Mouse (Mus musculus): Measurements from ENCODE around the gene Islr. TPM values are rescaled to one million over a fixed set of nuclear protein-coding genes. Genes with fewer than 3 reads are reported as not detected.

Islr gene
- polyA plus RNA-seq, 1 experiment from 2014 or later, result 4.2 TPM

- H3K27me3 ChIP-seq, result no peaks in the 10 kb centered on the region
- 85% methylated on average over 3 of the region's 3 CpGs for WGBS (ENCODE audit: insufficient replicate concordance)
- no peaks in the 10 kb centered on the region for H3K9me3 ChIP-seq (replicated peaks)
- ATAC-seq (ENCODE audit: low read depth), result no peak
- no peak overlapping the region for H3K27ac ChIP-seq
- no peak overlapping the region for H3K9ac ChIP-seq
- no peak for DNase-seq
- H3K36me3 ChIP-seq, result peaks cover 52% of the 10 kb centered on the region
- H3K4me2 ChIP-seq, result no peak overlapping the region
- no peak overlapping the region for H3K4me3 ChIP-seq (replicated peaks)
- peaks cover 26% of the 10 kb centered on the region for H3K4me1 ChIP-seq (replicated peaks)
Observed at GRCm38 (mm10) chr9:58218539-58218938, 14.4 kb upstream of the Islr start.

- H3K4me2 ChIP-seq, result no peak overlapping the region
- H3K27me3 ChIP-seq, result peaks cover 3% of the 10 kb centered on the region; the same call in 1 of the 2 replicates
- no peak overlapping the region for H3K27ac ChIP-seq
- no peak for ATAC-seq (ENCODE audit: low read depth)
- H3K4me1 ChIP-seq (replicated peaks), result peaks cover 42% of the 10 kb centered on the region
- H3K9ac ChIP-seq, result no peak overlapping the region
- DNase-seq, result no peak
- WGBS (ENCODE audit: insufficient replicate concordance), result 52% methylated on average over 6 of the region's 6 CpGs
- H3K9me3 ChIP-seq (replicated peaks), result no peaks in the 10 kb centered on the region
- H3K4me3 ChIP-seq (replicated peaks), result no peak overlapping the region
- peaks cover 31% of the 10 kb centered on the region for H3K36me3 ChIP-seq
Observed at GRCm38 (mm10) chr9:58216402-58216801, 12.3 kb upstream of the Islr start.

- peak overlapping the region; percentile 68 for H3K4me2 ChIP-seq
- WGBS (ENCODE audit: insufficient replicate concordance), result 25% methylated on average over 8 of the region's 8 CpGs
- peaks cover 8% of the 10 kb centered on the region; the same call in 1 of the 2 replicates for H3K27me3 ChIP-seq
- H3K36me3 ChIP-seq, result peaks cover 13% of the 10 kb centered on the region
- peak; percentile 86 for ATAC-seq (ENCODE audit: low read depth)
- H3K27ac ChIP-seq, result peak overlapping the region; percentile 89
- peak overlapping the region; percentile 59 for H3K9ac ChIP-seq
- peak overlapping the region; percentile 35; the same call in 1 of the 2 replicates for H3K4me3 ChIP-seq (replicated peaks)
- DNase-seq, result peak; percentile 54
- peaks cover 52% of the 10 kb centered on the region for H3K4me1 ChIP-seq (replicated peaks)
- no peaks in the 10 kb centered on the region for H3K9me3 ChIP-seq (replicated peaks)
Observed at GRCm38 (mm10) chr9:58214519-58215180, 10.5 kb upstream of the Islr start.

GRCm38 (mm10) chr9:58213865-58214264 is 9.8 kb upstream of the Islr start:
- Histone ChIP-seq H3K36me3 (peaks cover 6% of the 10 kb centered on the region; the same call in 1 of the 2 replicates), H3K27ac (peak overlapping the region; percentile 89), H3K4me2 (peak overlapping the region; percentile 68), H3K9ac (peak overlapping the region; percentile 63), H3K4me1 (replicated peaks) (peaks cover 52% of the 10 kb centered on the region), H3K9me3 (replicated peaks) (no peaks in the 10 kb centered on the region), H3K27me3 (peaks cover 13% of the 10 kb centered on the region; the same call in 1 of the 2 replicates), H3K4me3 (replicated peaks) (peak overlapping the region; percentile 35)
- peak; percentile 78 for DNase-seq
- ATAC-seq (ENCODE audit: low read depth), result peak; percentile 95
- WGBS (ENCODE audit: insufficient replicate concordance), result 2% methylated on average over 5 of the region's 5 CpGs

- Histone ChIP-seq H3K4me2 (peak overlapping the region; percentile 68), H3K36me3 (0 out of 2 replicates have a peak, but pooled peaks cover under 1% of the 10 kb centered on the region), H3K9me3 (replicated peaks) (no peaks in the 10 kb centered on the region), H3K27me3 (peaks cover 13% of the 10 kb centered on the region; the same call in 1 of the 2 replicates), H3K9ac (peak overlapping the region; percentile 63), H3K4me3 (replicated peaks) (peak overlapping the region; percentile 35; the same call in 1 of the 2 replicates), H3K4me1 (replicated peaks) (peaks cover 52% of the 10 kb centered on the region), H3K27ac (peak overlapping the region; percentile 89)
- peak; percentile 72 for ATAC-seq (ENCODE audit: low read depth)
- no peak for DNase-seq
- 30% methylated on average over 5 of the region's 5 CpGs for WGBS (ENCODE audit: insufficient replicate concordance)
Observed at GRCm38 (mm10) chr9:58213377-58213776, 9.3 kb upstream of the Islr start.

GRCm38 (mm10) chr9:58210304-58210627 is 6.2 kb upstream of the Islr start:
- Histone ChIP-seq H3K36me3 (no peaks in the 10 kb centered on the region), H3K27me3 (peaks cover 36% of the 10 kb centered on the region), H3K27ac (no peak overlapping the region), H3K4me3 (replicated peaks) (no peak overlapping the region), H3K9me3 (replicated peaks) (no peaks in the 10 kb centered on the region), H3K9ac (no peak overlapping the region), H3K4me1 (replicated peaks) (peaks cover 43% of the 10 kb centered on the region), H3K4me2 (no peak overlapping the region)
- DNase-seq, result no peak
- no peak for ATAC-seq (ENCODE audit: low read depth)
- 36% methylated on average over 2 of the region's 2 CpGs for WGBS (ENCODE audit: insufficient replicate concordance)

GRCm38 (mm10) chr9:58209462-58210303 is 5.6 kb upstream of the Islr start:
- Histone ChIP-seq H3K9me3 (replicated peaks) (no peaks in the 10 kb centered on the region), H3K4me1 (replicated peaks) (peaks cover 38% of the 10 kb centered on the region), H3K4me2 (no peak overlapping the region), H3K27me3 (peaks cover 42% of the 10 kb centered on the region), H3K4me3 (replicated peaks) (no peak overlapping the region), H3K36me3 (no peaks in the 10 kb centered on the region), H3K9ac (no peak overlapping the region), H3K27ac (no peak overlapping the region)
- 71% methylated on average over 8 of the region's 8 CpGs for WGBS (ENCODE audit: insufficient replicate concordance)
- DNase-seq (no peak), ATAC-seq (ENCODE audit: low read depth) (no peak)

- DNase-seq (no peak), ATAC-seq (ENCODE audit: low read depth) (no peak)
- Histone ChIP-seq H3K4me1 (replicated peaks) (peaks cover 18% of the 10 kb centered on the region), H3K27ac (no peak overlapping the region), H3K27me3 (peaks cover 75% of the 10 kb centered on the region), H3K36me3 (no peaks in the 10 kb centered on the region), H3K4me3 (replicated peaks) (no peak overlapping the region), H3K4me2 (no peak overlapping the region), H3K9ac (no peak overlapping the region), H3K9me3 (replicated peaks) (no peaks in the 10 kb centered on the region)
- 74% methylated on average over 7 of the region's 7 CpGs for WGBS (ENCODE audit: insufficient replicate concordance)
Observed at GRCm38 (mm10) chr9:58206013-58206412, 1.9 kb upstream of the Islr start.

GRCm38 (mm10) chr9:58204448-58205000 is 418 bp upstream of the Islr start:
- peaks cover 83% of the 10 kb centered on the region for H3K27me3 ChIP-seq
- no peaks in the 10 kb centered on the region for H3K9me3 ChIP-seq (replicated peaks)
- peak overlapping the region; percentile 56 for H3K4me3 ChIP-seq (replicated peaks)
- no peaks in the 10 kb centered on the region for H3K36me3 ChIP-seq
- peak overlapping the region; percentile 68 for H3K4me2 ChIP-seq
- ATAC-seq (ENCODE audit: low read depth) (peak; percentile 79), DNase-seq (peak; percentile 75)
- H3K27ac ChIP-seq, result no peak overlapping the region
- peaks cover 8% of the 10 kb centered on the region for H3K4me1 ChIP-seq (replicated peaks)
- peak overlapping the region; percentile 49; the same call in 1 of the 2 replicates for H3K9ac ChIP-seq
- WGBS (ENCODE audit: insufficient replicate concordance), result 3% methylated on average over 18 of the region's 18 CpGs

GRCm38 (mm10) chr9:58202676-58203453 is 1.2 kb downstream of the Islr start:
- Histone ChIP-seq H3K9me3 (replicated peaks) (no peaks in the 10 kb centered on the region), H3K27ac (no peak overlapping the region), H3K36me3 (no peaks in the 10 kb centered on the region), H3K27me3 (peaks cover 96% of the 10 kb centered on the region), H3K9ac (no peak overlapping the region), H3K4me1 (replicated peaks) (peaks cover 18% of the 10 kb centered on the region), H3K4me2 (no peak overlapping the region), H3K4me3 (replicated peaks) (no peak overlapping the region)
- ATAC-seq (ENCODE audit: low read depth), result no peak
- no peak for DNase-seq
- WGBS (ENCODE audit: insufficient replicate concordance), result 9% methylated on average over 14 of the region's 14 CpGs
